Mouse (Mus musculus) left cerebral cortex, adult 2 months (tissue): Measurements from ENCODE around the gene Dhrs1. TPM values are rescaled to one million over a fixed set of nuclear protein-coding genes. Genes with fewer than 3 reads are reported as not detected.

Source experiments
- DNase-seq, 2 experiments: peaks; one replicate each; pipeline ENCODE4 v3.0.0; 2021 to 2022; ENCODE audit warnings: low spot score in 2 of 2, mixed read lengths in 1 of 2; ENCODE audit errors: extremely low spot score in 1 of 2
- H3K27ac ChIP-seq: fragments of 200-600 bp; 2 replicates; pipeline ENCODE4 v1.8.1; 2022
- H3K4me3 ChIP-seq: fragments of 200-600 bp; 2 replicates; pipeline ENCODE4 v1.8.1; 2022
- CTCF ChIP-seq: fragments of 200-600 bp; IDR thresholded peaks from 2 replicates; pipeline ENCODE4 v1.8.1; 2022; ENCODE audit warnings: antibody characterized with exemption, mild to moderate bottlenecking, moderate library complexity
- intact Hi-C: fragments of 180-260 bp; cut with DNase I; formaldehyde crosslinking; loops from one replicate; pipeline ENCODE4 v1.15.1; 2025
- long read RNA-seq, 2 experiments: library from polyadenylated mRNA; stranded (forward); transcript quantifications; one replicate each; pipeline ENCODE4 v2.0.0; 2021; ENCODE audit warnings: borderline mapping rate in 2 of 2
- total RNA-seq, 2 experiments: library from RNA; stranded (reverse); gene quantifications; 2 replicates each; pipeline ENCODE4 v1.2.3; 2021

Gene Dhrs1
- total RNA-seq: 10 to 100 TPM; 76.5 to 88.8 TPM
- long read RNA-seq, experiment 1, transcript Dhrs1-201 (9 exons, 1,477 nt): major isoform, 31 of 35 reads
- long read RNA-seq, experiment 1, partial matches to known transcripts: 1 of 35 reads
- long read RNA-seq, experiment 1, other reads (novel, unspliced or antisense): 2 of 35 reads
- long read RNA-seq, experiment 2, transcript Dhrs1-201 (9 exons, 1,477 nt): major isoform, 20 of 25 reads
- long read RNA-seq, experiment 2, partial matches to known transcripts: 4 of 25 reads
- long read RNA-seq, experiment 2, other reads (novel, unspliced or antisense): 1 of 25 reads

DNA sequence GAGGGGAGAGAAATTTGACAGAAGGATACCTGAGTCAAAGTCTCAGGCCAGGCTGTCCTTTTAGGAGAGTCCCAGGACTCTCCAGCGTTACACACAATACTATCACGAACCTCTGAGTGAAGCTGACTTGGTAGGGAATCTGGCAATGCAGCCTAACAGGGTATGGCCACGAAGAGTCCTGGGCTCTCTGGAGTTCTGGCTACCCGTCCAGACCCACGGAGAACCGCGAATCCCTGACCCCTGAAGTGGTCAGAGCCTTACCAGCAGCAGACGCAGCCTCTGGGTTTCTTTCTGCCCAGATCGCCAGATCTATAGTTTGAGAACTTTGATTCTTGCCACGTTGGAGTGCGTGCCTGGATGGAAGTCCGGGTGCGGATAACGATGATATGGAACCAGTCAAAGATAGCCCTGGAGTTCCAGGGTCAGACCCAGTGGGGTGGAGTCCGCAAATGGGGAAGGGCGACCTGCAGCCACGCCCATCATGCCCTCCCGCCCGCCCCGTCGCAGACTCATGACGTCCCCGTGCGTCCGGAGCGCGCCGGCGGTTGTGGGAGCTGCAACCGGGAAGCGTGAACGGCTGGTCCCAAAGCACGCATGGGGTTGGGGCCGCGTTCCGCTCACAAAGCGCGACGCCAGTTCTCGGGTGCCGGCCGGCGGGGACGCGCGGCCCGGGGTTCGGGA is at the start of gene Dhrs1, which contains the start of gene Nop9:
Dhrs1 (minus strand) TSS at position 511 of the 681 bp plus-strand sequence.
Nop9 (plus strand) TSS at position 514 of the 681 bp plus-strand sequence.
- DNase-seq: peak; percentile 84 to 90
- H3K27ac ChIP-seq: peak within 1 kb of the TSS; percentile 69
- intact Hi-C loops: loop anchor here (2.0 kb wide), 1 partner anchor 23 kb away; the partner anchor contains the start of gene Rabggta
- no peak; the same call in none of the 2 replicates for TF ChIP-seq CTCF
- H3K4me3 ChIP-seq: peak within 1 kb of the TSS; percentile 82

DNA sequence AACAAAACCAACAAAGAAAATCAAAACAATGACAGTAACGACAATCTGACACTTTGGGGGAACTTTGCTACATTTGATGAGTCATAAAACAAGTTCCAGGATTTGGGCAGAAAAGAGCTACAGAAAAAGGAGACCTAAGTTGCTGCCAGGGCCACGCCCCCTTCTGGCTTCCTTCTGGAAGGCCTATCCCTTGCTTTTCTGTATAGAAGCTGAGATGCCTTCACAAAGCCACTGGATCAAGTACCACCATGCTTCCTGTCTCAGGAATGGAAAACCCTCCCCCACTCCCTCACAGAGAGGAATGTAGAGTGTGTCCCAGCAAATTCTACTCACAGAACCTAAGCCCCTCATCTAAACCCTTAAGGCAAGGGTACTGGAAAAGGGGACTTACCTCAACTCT is 48.5 kb upstream of the Dhrs1 start:
- no peak overlapping the region for H3K4me3 ChIP-seq
- intact Hi-C loops: no loop called here
- no peak for DNase-seq
- no peak for TF ChIP-seq CTCF
- H3K27ac ChIP-seq: no peak overlapping the region

DNA sequence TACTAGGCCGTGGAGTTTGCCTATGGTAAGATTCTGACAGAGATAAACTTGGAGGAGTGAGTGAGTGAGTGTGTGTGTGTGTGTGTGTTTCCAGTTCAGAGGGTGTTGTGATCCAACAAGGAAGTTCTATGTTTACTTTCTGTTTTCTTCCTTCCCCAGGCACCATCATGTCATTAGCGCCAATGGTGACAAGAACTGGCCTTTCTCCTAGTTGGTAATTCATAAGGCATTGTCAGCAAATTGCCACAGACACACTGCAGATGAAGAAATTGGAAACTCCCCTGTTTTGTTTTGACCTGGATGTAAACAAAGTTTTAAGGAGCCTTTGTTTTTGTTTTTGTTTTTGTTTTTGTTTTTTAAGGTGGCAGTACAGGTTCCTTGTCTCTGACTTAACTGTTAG is 48.0 kb upstream of the Dhrs1 start:
- H3K4me3 ChIP-seq: no peak overlapping the region
- intact Hi-C loops: no loop called here
- no peak for DNase-seq
- no peak overlapping the region for H3K27ac ChIP-seq
- no peak for TF ChIP-seq CTCF

GRCm38 (mm10) chr14:55788256-55789050 is 43.0 kb upstream of the Dhrs1 start, which contains the start of gene Ripk3:
Gene Ripk3 (minus strand): TSS chr14:55788865.
- DNase-seq: no peak
- H3K4me3 ChIP-seq: 0 out of 2 replicates have a peak within 1 kb of the TSS, but pooled peaks have one; percentile 11
- intact Hi-C loops: no loop called here
- no peak for TF ChIP-seq CTCF
- H3K27ac ChIP-seq: no peak within 1 kb of the TSS

DNA sequence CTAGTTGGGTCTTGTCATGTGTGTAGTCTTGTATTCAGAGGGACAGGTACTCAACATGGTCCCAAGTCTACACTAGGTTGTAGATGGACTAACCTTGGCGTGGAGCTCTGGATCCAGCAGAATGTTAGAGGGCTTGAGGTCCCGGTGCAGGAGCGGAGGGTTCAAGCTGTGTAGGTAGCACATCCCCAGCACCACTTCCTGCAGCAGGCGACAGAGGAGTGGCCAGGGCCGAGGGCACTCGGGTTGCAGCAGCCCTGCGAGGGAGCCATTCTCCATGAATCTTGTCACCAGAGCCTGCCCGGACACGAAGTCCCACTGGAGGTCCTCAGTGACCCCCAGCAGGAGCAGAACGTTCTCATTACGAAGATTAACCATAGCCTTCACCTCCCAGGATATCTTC is 42.2 kb upstream of the Dhrs1 start:
- no peak for TF ChIP-seq CTCF
- Histone ChIP-seq H3K27ac (no peak overlapping the region), H3K4me3 (no peak overlapping the region)
- intact Hi-C loops: no loop called here
- DNase-seq: no peak

DNA sequence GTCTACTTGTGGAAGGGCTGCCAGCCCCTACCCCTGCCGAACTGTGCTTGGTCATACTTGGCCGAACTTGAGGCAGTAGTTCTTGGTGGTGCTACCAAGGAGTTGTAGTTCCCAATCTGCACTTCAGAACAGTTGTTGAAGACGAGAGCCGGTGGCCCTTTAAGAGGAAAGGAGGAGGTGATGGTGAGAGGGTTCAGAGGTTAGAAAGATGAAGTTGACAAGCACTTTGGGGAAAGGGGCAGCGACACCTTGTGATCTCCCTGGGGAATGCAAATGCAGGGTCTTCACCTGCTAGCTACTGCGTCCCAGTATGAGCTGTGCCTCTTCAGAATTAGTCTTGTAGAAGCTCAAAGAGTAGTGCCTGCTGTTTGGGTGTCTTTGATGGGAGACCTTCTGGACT is 39.7 kb upstream of the Dhrs1 start:
- intact Hi-C loops: no loop called here
- TF ChIP-seq CTCF: no peak; the same call in 1 of the 2 replicates
- Histone ChIP-seq H3K4me3 (no peak overlapping the region), H3K27ac (no peak overlapping the region)
- DNase-seq: no peak

DNA sequence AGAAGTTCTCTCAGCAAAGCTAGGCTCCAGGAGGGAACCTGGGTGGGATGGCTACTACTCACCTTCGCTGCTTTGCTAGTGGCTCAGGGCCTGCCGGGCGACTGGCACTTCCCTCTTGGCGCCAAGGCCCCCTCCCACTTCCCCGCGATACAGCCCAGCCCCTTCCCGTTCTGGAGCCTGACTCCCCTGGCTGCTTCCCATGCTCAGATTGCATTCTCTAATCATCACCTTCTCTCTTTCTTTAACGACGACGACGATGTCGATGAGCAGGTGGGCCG is 38.4 kb upstream of the Dhrs1 start, which contains the start of gene Adcy4:
Adcy4 (minus strand) TSS at position 138 of the 278 bp plus-strand sequence.
- intact Hi-C loops: loop anchor here (5.0 kb wide), 2 partner anchors 38 to 83 kb away; partner anchors contain the start of gene Nfatc4
- no peak for DNase-seq
- no peak for TF ChIP-seq CTCF
- Histone ChIP-seq H3K27ac (peak within 1 kb of the TSS; percentile 16; the same call in 1 of the 2 replicates), H3K4me3 (peak within 1 kb of the TSS; percentile 33)

DNA sequence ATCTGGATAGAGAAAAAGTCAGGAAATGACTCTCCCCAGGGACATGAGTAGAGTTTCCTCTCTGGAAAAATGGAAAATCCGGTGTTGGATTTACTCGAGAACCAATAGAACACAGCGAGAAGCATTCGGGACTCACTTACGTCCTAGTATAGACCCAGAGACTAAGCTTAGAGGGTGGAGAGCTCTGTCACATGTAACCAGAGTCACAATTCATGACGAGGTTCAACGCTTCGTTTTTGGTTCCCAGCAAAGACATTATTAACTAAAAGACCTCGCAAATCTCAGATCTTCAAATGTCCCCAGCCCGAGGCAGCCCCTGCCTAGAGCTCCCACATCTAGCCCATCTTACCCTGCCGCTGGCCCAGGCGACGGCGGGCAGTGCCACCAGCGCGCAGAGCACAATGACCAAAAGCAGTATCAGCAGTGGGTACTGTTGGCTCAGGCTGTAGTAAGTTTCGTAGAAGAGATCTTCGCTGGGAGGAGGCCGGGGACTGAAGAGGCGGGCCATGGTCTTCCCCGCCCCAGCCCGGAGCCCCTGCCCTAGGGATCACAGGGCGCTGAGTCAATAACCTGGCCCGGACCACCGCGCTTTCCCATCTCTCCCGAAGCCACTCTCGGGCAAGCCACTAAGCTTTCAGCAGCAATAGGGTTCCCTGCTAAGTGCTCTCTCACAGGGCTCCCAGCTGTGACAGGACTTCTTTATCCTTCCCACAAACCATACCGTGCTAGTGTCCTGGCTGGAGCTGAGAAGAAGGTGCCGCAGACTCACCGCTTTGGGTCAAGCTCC is 37.9 kb upstream of the Dhrs1 start:
- DNase-seq: peak in 1 of 2 experiments; percentile 4
- H3K4me3 ChIP-seq: peak overlapping the region; percentile 33
- no peak for TF ChIP-seq CTCF
- H3K27ac ChIP-seq: peak overlapping the region; percentile 16; the same call in 1 of the 2 replicates
- intact Hi-C loops: loop anchor here (5.0 kb wide), 2 partner anchors 39 to 84 kb away; partner anchors contain the start of gene Nfatc4

- no peak for TF ChIP-seq CTCF
- Histone ChIP-seq H3K27ac (peak overlapping the region; percentile 0; the same call in 1 of the 2 replicates), H3K4me3 (peak overlapping the region; percentile 33)
- peak in 1 of 2 experiments; percentile 2 for DNase-seq
- intact Hi-C loops: loop anchor here (5.0 kb wide), 2 partner anchors 40 to 85 kb away; partner anchors contain the start of gene Nfatc4
Measured at GRCm38 (mm10) chr14:55782361-55782960, 37.0 kb upstream of the Dhrs1 start.

DNA sequence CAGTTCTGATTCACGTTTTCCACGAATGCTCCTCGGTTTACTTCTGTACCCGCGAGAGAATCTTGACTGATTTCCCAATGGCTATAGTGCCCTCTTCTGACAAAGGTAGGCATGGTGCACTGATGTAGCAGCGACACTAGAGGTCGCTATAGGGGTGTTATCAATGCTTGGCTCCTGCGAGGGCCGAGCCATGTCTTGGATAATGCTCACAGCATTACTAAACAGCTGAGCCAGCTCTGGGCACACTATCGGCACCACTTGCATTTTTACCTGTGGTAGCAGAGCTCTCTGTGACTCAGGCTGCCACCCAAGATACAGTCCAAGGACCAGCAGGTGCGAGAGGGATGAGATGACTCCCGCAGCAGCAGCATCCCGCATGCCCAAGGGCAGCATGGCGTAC is 35.8 kb upstream of the Dhrs1 start:
- intact Hi-C loops: loop anchor here (1.0 to 5.0 kb wide), 3 partner anchors 41 to 137 kb away; partner anchors contain the start of gene Nfatc4
- peak; percentile 98 for TF ChIP-seq CTCF
- peak; percentile 54 to 55 for DNase-seq
- Histone ChIP-seq H3K4me3 (no peak overlapping the region), H3K27ac (no peak overlapping the region)
